10 mouse cellular contexts compared by ENCODE assay signal in genomic region chr8:11452974-11453373, GRCm38 (mm10). TPM values are rescaled to one million over a fixed set of nuclear protein-coding genes. Genes with fewer than 3 reads are reported as not detected.
DNase-seq lines count a peak whose midpoint lies in the region; ATAC-seq lines count a peak whose summit lies in the region.
"Had no signal": no experiment of that assay in that cellular context is flagged by ENCODE, and none has a peak within 500 bp of the region (broad histone marks: within the 10 kb centered on the region; RNA-seq: fewer than 3 reads in every experiment).

No protein-coding gene starts in this region.

- H3K27me3 ChIP-seq in embryonic facial prominence, embryonic 12.5 days = 0 out of 2 replicates have a peak, but pooled peaks cover 6% of the 10 kb centered on the region
- H3K27me3 ChIP-seq: limb, embryonic 15.5 days had no signal

- H3K4me1 ChIP-seq in embryonic facial prominence, embryonic 12.5 days = peaks cover 20% of the 10 kb centered on the region

- ATAC-seq in embryonic facial prominence, embryonic 12.5 days (ENCODE audit: insufficient number of reproducible peaks, insufficient read depth, low FRiP score, low TSS enrichment) = no peak

- no peak overlapping the region for H3K4me3 ChIP-seq in embryonic facial prominence, embryonic 12.5 days
- H3K4me3 ChIP-seq: limb, embryonic 15.5 days had no signal

- H3K27ac ChIP-seq in embryonic facial prominence, embryonic 12.5 days = peak overlapping the region; percentile 67; the same call in 1 of the 2 replicates
- H3K27ac ChIP-seq: limb, embryonic 15.5 days had no signal

- 15% methylated on average over 4 of the region's 4 CpGs for WGBS in embryonic facial prominence, embryonic 12.5 days

- DNase-seq in left cerebral cortex, postnatal 14 days (ENCODE audit: low spot score in 2 of 2) = peak; percentile 27 to 39
- DNase-seq in left cerebral cortex, postnatal 4 days = no peak
- peak; percentile 92 for DNase-seq in Muller cell, postnatal 12 days (ENCODE audit: inconsistent ontology term)
- peak; percentile 30 for DNase-seq in mesoderm, embryonic 11.5 days (ENCODE audit: low read depth, low spot score)
- DNase-seq in adrenal gland, postnatal 14 days = no peak
- DNase-seq in kidney, postnatal 10 days = no peak
- no peak for DNase-seq in left cerebral cortex, postnatal 10 days (ENCODE audit: extremely low spot score in 1 of 2, low spot score in 2 of 2)
- DNase-seq: cerebellum, adult 11 months had no signal

- intact Hi-C loops in left cerebral cortex, postnatal 14 days (cut with DNase I) = no loop called here
- intact Hi-C loops in left cerebral cortex, postnatal 4 days (cut with DNase I) = no loop called here
- intact Hi-C loops in left cerebral cortex, postnatal 10 days (cut with DNase I) = no loop called here

- no peak overlapping the region for H3K4me2 ChIP-seq in embryonic facial prominence, embryonic 12.5 days (replicated peaks)
- H3K4me2 ChIP-seq: limb, embryonic 15.5 days had no signal

- H3K9ac ChIP-seq in embryonic facial prominence, embryonic 12.5 days = no peak overlapping the region
- H3K9ac ChIP-seq: limb, embryonic 15.5 days had no signal

- peaks cover 13% of the 10 kb centered on the region for H3K36me3 ChIP-seq in embryonic facial prominence, embryonic 12.5 days

- no peaks in the 10 kb centered on the region for H3K9me3 ChIP-seq in embryonic facial prominence, embryonic 12.5 days
- H3K9me3 ChIP-seq: limb, embryonic 15.5 days had no signal

RNA-seq across cellular contexts. Expression of gene Rab20, which starts 25.5 kb away (rescaled TPM):
- under 1 TPM; 0.42 to 0.87 TPM for total RNA-seq in left cerebral cortex, postnatal 14 days (2021)
- under 1 TPM; 0.34 to 0.36 TPM for total RNA-seq in left cerebral cortex, postnatal 4 days (2021)
- polyA plus RNA-seq in embryonic facial prominence, embryonic 12.5 days (2016; fragmentation: Nextera tagmentation; extraction: Ambion mirVana) = 1.1 and 1.2 TPM in 2 replicates
- total RNA-seq in adrenal gland, postnatal 14 days (2021) = 6.3 and 6.9 TPM in 2 replicates
- total RNA-seq in left cerebral cortex, postnatal 10 days (2021) = under 1 TPM; 0.64 to 0.67 TPM

RNA-seq across cellular contexts. Expression of gene Naxd, which starts 44.3 kb away (rescaled TPM):
- 10 to 100 TPM; 53.3 to 58.2 TPM for total RNA-seq in left cerebral cortex, postnatal 14 days (2021)
- 10 to 100 TPM; 62.9 to 68.7 TPM for total RNA-seq in left cerebral cortex, postnatal 4 days (2021)
- 113 and 114 TPM in 2 replicates for polyA plus RNA-seq in embryonic facial prominence, embryonic 12.5 days (2016; fragmentation: Nextera tagmentation; extraction: Ambion mirVana)
- 61.8 and 67.6 TPM in 2 replicates for total RNA-seq in adrenal gland, postnatal 14 days (2021)
- total RNA-seq in left cerebral cortex, postnatal 10 days (2021) = 10 to 100 TPM; 55.8 to 60.0 TPM

Comparison
In these comparisons a context has a peak if more than half of its experiments do, and no peak if none do; other contexts are left out.
1. DNase-seq: peak in left cerebral cortex, postnatal 14 days (2 of 2), Muller cell, postnatal 12 days (single experiment) and mesoderm, embryonic 11.5 days (single experiment); none in left cerebral cortex, postnatal 4 days (single experiment), adrenal gland, postnatal 14 days (single experiment), kidney, postnatal 10 days (single experiment) and left cerebral cortex, postnatal 10 days (0 of 2).